Mouse (Mus musculus): ENCODE measurements around the gene Scml2. TPM values are rescaled to one million over a fixed set of nuclear protein-coding genes. Genes with fewer than 3 reads are reported as not detected.
A peak's percentile ranks its signal among the peaks of the same experiment; 100 is the strongest.
"Not testable (repeated sequence)": the region's sequence is repeated elsewhere in the genome, so short reads cannot be mapped to it uniquely, and the experiment has no call there.

The Scml2 gene
- total RNA-seq (2021) = 1 to 10 TPM; 4.8 to 7.2 TPM

- intact Hi-C loops (cut with DNase I); DNase-seq: not testable (repeated sequence)
Observed at GRCm38 (mm10) chrX:161116893-161117292, at the start of gene Scml2. Gene Scml2, plus strand, starts transcription at chrX:161117193.

GRCm38 (mm10) chrX:161075576-161075975 is 41.4 kb upstream of the Scml2 start:
- DNase-seq = peak; percentile 54
- intact Hi-C loops (cut with DNase I) = not testable (repeated sequence)

DNA sequence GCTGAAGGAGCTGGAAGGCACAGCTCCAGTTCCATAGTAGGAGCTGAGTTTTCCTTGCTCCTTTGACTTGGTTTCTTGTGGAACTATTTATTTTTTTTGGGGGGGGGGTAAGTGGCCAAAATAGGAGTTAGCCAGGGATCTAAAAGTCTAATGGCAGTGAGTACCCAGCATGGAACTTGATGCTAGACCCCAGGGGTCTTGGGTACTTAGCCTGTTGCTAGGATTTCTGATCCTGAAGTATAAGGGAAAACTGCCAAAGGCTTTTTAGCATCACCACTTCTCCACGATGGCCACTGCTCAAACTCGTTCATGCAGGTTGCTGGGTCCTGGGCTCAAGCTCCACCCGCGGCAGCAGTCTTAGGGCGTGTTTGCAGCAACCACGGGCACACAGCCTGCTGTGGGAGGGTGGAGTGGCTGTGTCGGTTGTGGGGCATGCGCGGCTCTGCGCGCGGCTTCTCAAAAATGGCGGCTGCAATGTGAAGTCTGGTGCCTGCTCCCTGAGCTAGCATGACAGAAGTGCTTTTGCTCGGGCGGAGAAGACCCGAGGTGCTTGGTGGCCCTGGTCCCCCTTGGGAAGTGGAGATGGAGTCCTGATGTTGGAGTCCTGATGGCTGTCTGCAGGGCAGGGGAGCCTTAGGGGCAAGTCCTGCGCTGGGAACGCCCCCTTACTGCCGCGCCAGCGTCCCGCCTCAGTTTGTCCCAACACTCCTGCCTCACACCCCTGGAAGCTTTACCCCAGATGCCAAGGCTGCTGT is 45.5 kb downstream of the Scml2 start:
- intact Hi-C loops (cut with DNase I) = no loop called here
- DNase-seq = peak; percentile 57

DNA sequence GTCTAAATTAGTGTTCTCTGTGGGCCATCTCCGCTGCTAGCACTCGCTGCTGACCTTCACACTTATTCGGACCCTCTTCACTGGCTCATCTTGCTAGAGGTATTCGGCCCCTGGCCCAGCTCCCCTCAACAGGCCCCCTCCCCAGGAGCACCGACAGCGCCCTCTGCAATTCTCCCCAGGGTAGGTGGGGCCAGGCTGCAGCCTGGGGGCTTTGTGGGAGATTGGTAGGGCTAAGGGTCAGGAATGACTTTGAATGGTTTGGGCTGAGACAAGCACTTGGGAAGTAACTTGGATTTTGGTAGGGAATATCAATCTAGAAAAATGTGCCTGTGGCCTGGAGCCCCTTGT is 46.0 kb downstream of the Scml2 start:
- intact Hi-C loops (cut with DNase I) = no loop called here
- DNase-seq = peak; percentile 5

DNA sequence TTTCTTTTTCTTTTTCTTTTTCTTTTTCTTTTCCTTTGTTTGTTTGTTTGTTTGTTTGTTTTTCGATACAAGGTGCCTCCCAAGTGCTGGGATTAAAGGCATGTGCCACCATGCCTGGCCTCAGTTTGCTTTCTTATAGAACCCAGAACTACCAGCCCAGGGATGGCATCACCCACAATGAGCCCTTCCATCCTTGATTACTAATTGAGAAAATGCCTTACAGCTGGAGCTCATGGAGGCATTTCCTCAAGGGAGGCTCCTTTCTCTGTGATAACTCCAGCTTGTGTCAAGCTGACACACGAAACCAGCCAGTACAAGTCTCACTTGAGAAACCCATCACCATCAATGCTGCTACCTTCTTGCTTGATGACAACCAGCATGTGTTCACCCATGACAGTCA is 170.2 kb downstream of the Scml2 start, which contains the start of gene Gm15262:
Gene Gm15262, plus strand, starts transcription at position 301 of the 400 bp plus-strand sequence.
- DNase-seq; intact Hi-C loops (cut with DNase I): not testable (repeated sequence)

Other genes with a start within 250 kb of the Scml2 start
- gene Gja6, start 210.1 kb upstream of the Scml2 start, total RNA-seq (2021) = 1 to 10 TPM; 1.9 to 2.0 TPM
- gene Cdkl5, start 122.5 kb upstream of the Scml2 start, total RNA-seq (2021) = 10 to 100 TPM; 86.2 to 94.6 TPM
- gene Gm15262, start 170.3 kb downstream of the Scml2 start, total RNA-seq (2021) = under 1 TPM; 0.06 to 0.12 TPM

Measured in left cerebral cortex, postnatal 4 days (tissue).